Mouse (Mus musculus) kidney, postnatal 0 days (tissue): ENCODE data around the gene Prpf19. TPM values are rescaled to one million over a fixed set of nuclear protein-coding genes. Genes with fewer than 3 reads are reported as not detected.

Experiments
- ATAC-seq: fragments of 200-750 bp; cut with Nextera tagmentation; replicated peaks from 2 replicates; pipeline ENCODE4 v1.8.0; 2017; ENCODE audit warnings: low read depth, moderate number of reproducible peaks, moderate TSS enrichment, moderate library complexity; ENCODE audit not compliant: low FRiP score
- DNase-seq: peaks from one replicate; pipeline ENCODE4 v3.0.0-alpha.2; 2016; ENCODE audit warnings: low spot score
- H3K27ac ChIP-seq: fragments of 300-500 bp; sonication (generic); 2 replicates; pipeline ENCODE4 v1.5.1; 2014; ENCODE audit warnings: mild to moderate bottlenecking
- H3K27me3 ChIP-seq: fragments of 300-500 bp; sonication (generic); 2 replicates; pipeline ENCODE4 v1.6.1; 2014; ENCODE audit warnings: low read length, mixed read lengths; ENCODE audit not compliant: insufficient read depth
- H3K36me3 ChIP-seq: fragments of 300-500 bp; sonication (generic); 2 replicates; pipeline ENCODE4 v1.6.1; 2014; ENCODE audit warnings: low read length, mixed read lengths; ENCODE audit not compliant: insufficient read depth
- H3K4me1 ChIP-seq: fragments of 300-500 bp; sonication (generic); replicated peaks from 2 replicates; pipeline ENCODE4 v1.6.1; 2014; ENCODE audit warnings: antibody characterized with exemption, low read length, mixed read lengths; ENCODE audit not compliant: insufficient read depth
- H3K4me2 ChIP-seq: fragments of 300-500 bp; sonication (generic); 2 replicates; pipeline ENCODE4 v1.6.1; 2014; ENCODE audit warnings: mild to moderate bottlenecking, low read length, moderate library complexity, mixed read lengths
- H3K4me3 ChIP-seq: fragments of 300-500 bp; sonication (generic); replicated peaks from 2 replicates; pipeline ENCODE4 v1.5.1; 2014; ENCODE audit warnings: low read depth, low read length
- H3K9ac ChIP-seq: fragments of 300-500 bp; sonication (generic); 2 replicates; pipeline ENCODE4 v1.6.1; 2014; ENCODE audit warnings: low read depth, low read length
- H3K9me3 ChIP-seq: fragments of 300-500 bp; sonication (generic); replicated peaks from 2 replicates; pipeline ENCODE4 v1.6.1; 2016; ENCODE audit warnings: low read length, inconsistent platforms, mixed read lengths
- CTCF ChIP-seq: IDR thresholded peaks from 2 replicates; pipeline ENCODE4 v1.5.1; 2016; ENCODE audit warnings: antibody characterized with exemption, low read depth, mild to moderate bottlenecking, moderate library complexity
- WGBS: fragments of 180-500 bp; shearing (Covaris S2); extraction: QIAGEN DNeasy Blood & Tissue Kit; methylation state at CpG from one replicate; pipeline ENCODE4 v1.1.7; 2014; 5-methylcytosine and 5-hydroxymethylcytosine counted together
- polyA plus RNA-seq: library from polyadenylated mRNA; unstranded; fragments of >200 nt; fragmentation: Nextera tagmentation; extraction: Ambion mirVana; gene quantifications from 2 replicates; pipeline ENCODE4 v1.2.1, GENCODE M21; 2015

Prpf19 gene
- polyA plus RNA-seq, 1 experiment from 2014 or later = 35.2 TPM

DNA sequence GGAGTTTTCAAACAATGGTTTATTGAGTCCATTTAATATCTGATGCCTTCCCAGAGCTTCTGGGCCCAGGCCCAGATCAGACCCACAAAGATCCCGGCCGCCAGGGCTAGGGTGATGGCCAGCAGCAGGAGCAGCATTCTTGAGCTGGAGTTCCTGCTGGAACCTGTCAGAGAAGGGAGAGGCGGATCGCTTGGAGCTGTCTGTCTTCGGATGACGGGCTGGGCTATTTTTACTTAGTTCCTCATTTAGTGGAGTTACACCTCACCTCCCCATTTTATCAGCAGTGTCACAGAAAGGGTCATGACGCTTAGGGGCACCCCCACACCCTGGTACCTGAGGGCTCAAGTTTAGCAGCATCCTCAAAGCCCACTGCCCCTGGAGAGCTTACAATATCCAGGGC is 19.3 kb downstream of the Prpf19 start:
- Histone ChIP-seq H3K4me2 (no peak overlapping the region), H3K4me3 (no peak overlapping the region), H3K36me3 (no peaks in the 10 kb centered on the region), H3K27ac (no peak overlapping the region), H3K27me3 (no peaks in the 10 kb centered on the region; the same call in 1 of the 2 replicates), H3K9ac (no peak overlapping the region), H3K9me3 (no peaks in the 10 kb centered on the region), H3K4me1 (no peaks in the 10 kb centered on the region)
- TF ChIP-seq CTCF = no peak
- WGBS = 38% methylated on average over 7 of the region's 7 CpGs
- DNase-seq (no peak), ATAC-seq (no peak)

- no peaks in the 10 kb centered on the region for H3K4me1 ChIP-seq
- ATAC-seq = no peak
- 68% methylated on average over 2 of the region's 2 CpGs for WGBS
Measured at GRCm38 (mm10) chr19:10914870-10915269, 19.8 kb downstream of the Prpf19 start.

GRCm38 (mm10) chr19:10916506-10916905 is 21.5 kb downstream of the Prpf19 start:
- no peak for TF ChIP-seq CTCF
- no peak overlapping the region for H3K4me3 ChIP-seq
- WGBS = 53% methylated on average over 5 of the region's 5 CpGs
- ATAC-seq (no peak), DNase-seq (no peak)
- H3K27ac ChIP-seq = no peak overlapping the region
- no peaks in the 10 kb centered on the region; the same call in 1 of the 2 replicates for H3K27me3 ChIP-seq
- no peaks in the 10 kb centered on the region for H3K9me3 ChIP-seq
- no peaks in the 10 kb centered on the region for H3K4me1 ChIP-seq
- no peak overlapping the region for H3K9ac ChIP-seq
- H3K36me3 ChIP-seq = no peaks in the 10 kb centered on the region
- H3K4me2 ChIP-seq = no peak overlapping the region

More at GRCm38 (mm10) chr19:10914870-10915269, 19.8 kb downstream of the Prpf19 start:
- no peak for TF ChIP-seq CTCF
- no peak overlapping the region for H3K9ac ChIP-seq
- H3K9me3 ChIP-seq = no peaks in the 10 kb centered on the region
- H3K36me3 ChIP-seq = no peaks in the 10 kb centered on the region
- no peak overlapping the region for H3K4me3 ChIP-seq
- no peak overlapping the region for H3K27ac ChIP-seq
- no peak for DNase-seq
- H3K4me2 ChIP-seq = no peak overlapping the region
- no peaks in the 10 kb centered on the region; the same call in 1 of the 2 replicates for H3K27me3 ChIP-seq

GRCm38 (mm10) chr19:10918321-10918991 is 23.4 kb downstream of the Prpf19 start:
- Histone ChIP-seq H3K27ac (no peak overlapping the region), H3K4me3 (no peak overlapping the region), H3K9ac (no peak overlapping the region), H3K4me2 (no peak overlapping the region), H3K9me3 (no peaks in the 10 kb centered on the region), H3K27me3 (no peaks in the 10 kb centered on the region; the same call in 1 of the 2 replicates), H3K4me1 (no peaks in the 10 kb centered on the region), H3K36me3 (no peaks in the 10 kb centered on the region)
- WGBS = 91% methylated on average over 10 of the region's 10 CpGs
- ATAC-seq (no peak), DNase-seq (no peak)
- TF ChIP-seq CTCF = no peak

- ATAC-seq (no peak), DNase-seq (no peak)
- 61% methylated on average over 2 of the region's 2 CpGs for WGBS
- Histone ChIP-seq H3K27ac (no peak within 1 kb of the TSS), H3K36me3 (no peaks in the 10 kb centered on the region), H3K9me3 (no peaks in the 10 kb centered on the region), H3K4me1 (0 out of 2 replicates have a peak, but pooled peaks cover 3% of the 10 kb centered on the region), H3K27me3 (no peaks in the 10 kb centered on the region), H3K4me2 (no peak within 1 kb of the TSS), H3K9ac (no peak within 1 kb of the TSS), H3K4me3 (no peak within 1 kb of the TSS)
- TF ChIP-seq CTCF = no peak
Measured at GRCm38 (mm10) chr19:10920532-10920931, 25.5 kb downstream of the Prpf19 start, which contains the start of gene Zp1. TSS of gene Zp1 (minus strand) at chr19:10920632.

GRCm38 (mm10) chr19:10921058-10921457 is 26.0 kb downstream of the Prpf19 start:
- Histone ChIP-seq H3K4me2 (no peak overlapping the region), H3K36me3 (no peaks in the 10 kb centered on the region), H3K9me3 (no peaks in the 10 kb centered on the region), H3K27ac (no peak overlapping the region), H3K27me3 (no peaks in the 10 kb centered on the region), H3K4me1 (0 out of 2 replicates have a peak, but pooled peaks cover 3% of the 10 kb centered on the region), H3K9ac (no peak overlapping the region), H3K4me3 (no peak overlapping the region)
- TF ChIP-seq CTCF = no peak
- DNase-seq (no peak), ATAC-seq (no peak)
- 77% methylated on average over 3 of the region's 3 CpGs for WGBS
